Mouse (Mus musculus) neural tube, embryonic 15.5 days (tissue): ENCODE measurements around the gene Tnfaip2. TPM values are rescaled to one million over a fixed set of nuclear protein-coding genes. Genes with fewer than 3 reads are reported as not detected.

Experiments used
- ATAC-seq: fragments of 200-750 bp; cut with Nextera tagmentation; 2 replicates; pipeline ENCODE4 v1.8.0; 2017; ENCODE audit warnings: mild to moderate bottlenecking, moderate TSS enrichment, moderate library complexity; ENCODE audit not compliant: low FRiP score
- H3K27ac ChIP-seq: fragments of 300-500 bp; sonication (generic); replicated peaks from 2 replicates; pipeline ENCODE4 v1.5.1; 2015; ENCODE audit warnings: mild to moderate bottlenecking, inconsistent platforms
- H3K27me3 ChIP-seq: fragments of 300-500 bp; sonication (generic); replicated peaks from 2 replicates; pipeline ENCODE4 v1.6.1; 2015; ENCODE audit warnings: inconsistent platforms
- H3K36me3 ChIP-seq: fragments of 300-500 bp; sonication (generic); 2 replicates; pipeline ENCODE4 v1.6.1; 2015; ENCODE audit warnings: inconsistent platforms
- H3K4me1 ChIP-seq: fragments of 300-500 bp; sonication (generic); 2 replicates; pipeline ENCODE4 v1.6.1; 2015; ENCODE audit warnings: inconsistent platforms
- H3K4me2 ChIP-seq: fragments of 300-500 bp; sonication (generic); 2 replicates; pipeline ENCODE4 v1.6.1; 2015; ENCODE audit warnings: inconsistent platforms, mild to moderate bottlenecking, moderate library complexity
- H3K4me3 ChIP-seq: fragments of 300-500 bp; sonication (generic); replicated peaks from 2 replicates; pipeline ENCODE4 v1.5.1; 2015; ENCODE audit warnings: mild to moderate bottlenecking, inconsistent platforms
- H3K9ac ChIP-seq: fragments of 300-500 bp; sonication (generic); replicated peaks from 2 replicates; pipeline ENCODE4 v1.6.1; 2015; ENCODE audit warnings: mild to moderate bottlenecking, inconsistent platforms
- H3K9me3 ChIP-seq: fragments of 300-500 bp; sonication (generic); replicated peaks from 2 replicates; pipeline ENCODE4 v1.6.1; 2016; ENCODE audit warnings: inconsistent platforms
- WGBS: fragments of 180-500 bp; shearing (Covaris S2); methylation state at CpG from one replicate; pipeline ENCODE4 v1.1.7; 2015; ENCODE audit warnings: mixed read lengths; 5-methylcytosine and 5-hydroxymethylcytosine counted together
- polyA plus RNA-seq: library from polyadenylated mRNA; unstranded; fragments of >200 nt; fragmentation: Nextera tagmentation; extraction: Ambion mirVana; gene quantifications from 2 replicates; pipeline ENCODE4 v1.2.1, GENCODE M21; 2015

The Tnfaip2 gene
- polyA plus RNA-seq, 1 experiment from 2014 or later, result 1.00 TPM

DNA sequence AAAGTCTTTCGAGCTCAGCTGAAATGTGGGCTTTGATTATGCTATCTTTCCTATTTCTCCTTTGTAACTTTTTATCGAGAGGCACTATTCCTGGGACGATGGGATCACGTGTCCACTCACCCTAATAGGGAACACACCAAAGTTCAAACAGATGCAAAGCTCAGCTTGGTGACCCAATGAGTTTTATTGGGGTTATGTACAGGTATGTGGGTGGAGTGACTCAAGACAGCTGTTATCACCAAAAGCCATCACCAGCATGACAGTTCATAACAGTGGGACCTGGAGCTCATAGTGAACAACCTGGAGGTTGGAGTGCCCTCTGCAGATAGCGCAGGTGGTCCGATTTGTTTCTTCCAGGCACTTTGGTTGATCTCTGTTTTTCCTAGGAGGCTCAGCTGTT, 3.4 kb upstream of the Tnfaip2 start:
- H3K27ac ChIP-seq, result no peak overlapping the region
- no peaks in the 10 kb centered on the region for H3K9me3 ChIP-seq
- no peak overlapping the region for H3K9ac ChIP-seq
- no peak for ATAC-seq
- peaks cover 26% of the 10 kb centered on the region for H3K4me1 ChIP-seq
- peaks cover 69% of the 10 kb centered on the region for H3K27me3 ChIP-seq
- WGBS, result 89% methylated on average over 6 of the region's 6 CpGs
- H3K4me2 ChIP-seq, result no peak overlapping the region
- no peak overlapping the region for H3K4me3 ChIP-seq
- H3K36me3 ChIP-seq, result no peaks in the 10 kb centered on the region

- Histone ChIP-seq H3K4me3 (no peak overlapping the region), H3K27ac (no peak overlapping the region), H3K36me3 (no peaks in the 10 kb centered on the region), H3K27me3 (peaks cover 85% of the 10 kb centered on the region), H3K9me3 (no peaks in the 10 kb centered on the region), H3K4me2 (no peak overlapping the region), H3K9ac (no peak overlapping the region), H3K4me1 (peaks cover 17% of the 10 kb centered on the region)
- WGBS, result 94% methylated on average over 9 of the region's 9 CpGs
- ATAC-seq, result no peak
Measured at GRCm38 (mm10) chr12:111440701-111441373, 1.4 kb upstream of the Tnfaip2 start.

- Histone ChIP-seq H3K9ac (no peak overlapping the region), H3K4me3 (no peak overlapping the region), H3K4me1 (peaks cover 24% of the 10 kb centered on the region), H3K27me3 (peaks cover 91% of the 10 kb centered on the region), H3K9me3 (no peaks in the 10 kb centered on the region), H3K4me2 (no peak overlapping the region), H3K27ac (no peak overlapping the region), H3K36me3 (no peaks in the 10 kb centered on the region)
- no peak for ATAC-seq
- WGBS, result 58% methylated on average over 3 of the region's 3 CpGs
Measured at GRCm38 (mm10) chr12:111441523-111441922, 746 bp upstream of the Tnfaip2 start.

GRCm38 (mm10) chr12:111443011-111443870, 972 bp downstream of the Tnfaip2 start:
- H3K9me3 ChIP-seq, result no peaks in the 10 kb centered on the region
- peak overlapping the region; percentile 37; the same call in 1 of the 2 replicates for H3K4me3 ChIP-seq
- 16% methylated on average over 15 of the region's 15 CpGs for WGBS
- H3K9ac ChIP-seq, result no peak overlapping the region
- no peak overlapping the region for H3K27ac ChIP-seq
- H3K27me3 ChIP-seq, result peaks cover 94% of the 10 kb centered on the region
- H3K36me3 ChIP-seq, result no peaks in the 10 kb centered on the region
- peak overlapping the region; percentile 79 for H3K4me2 ChIP-seq
- no peak for ATAC-seq
- peaks cover 25% of the 10 kb centered on the region for H3K4me1 ChIP-seq

DNA sequence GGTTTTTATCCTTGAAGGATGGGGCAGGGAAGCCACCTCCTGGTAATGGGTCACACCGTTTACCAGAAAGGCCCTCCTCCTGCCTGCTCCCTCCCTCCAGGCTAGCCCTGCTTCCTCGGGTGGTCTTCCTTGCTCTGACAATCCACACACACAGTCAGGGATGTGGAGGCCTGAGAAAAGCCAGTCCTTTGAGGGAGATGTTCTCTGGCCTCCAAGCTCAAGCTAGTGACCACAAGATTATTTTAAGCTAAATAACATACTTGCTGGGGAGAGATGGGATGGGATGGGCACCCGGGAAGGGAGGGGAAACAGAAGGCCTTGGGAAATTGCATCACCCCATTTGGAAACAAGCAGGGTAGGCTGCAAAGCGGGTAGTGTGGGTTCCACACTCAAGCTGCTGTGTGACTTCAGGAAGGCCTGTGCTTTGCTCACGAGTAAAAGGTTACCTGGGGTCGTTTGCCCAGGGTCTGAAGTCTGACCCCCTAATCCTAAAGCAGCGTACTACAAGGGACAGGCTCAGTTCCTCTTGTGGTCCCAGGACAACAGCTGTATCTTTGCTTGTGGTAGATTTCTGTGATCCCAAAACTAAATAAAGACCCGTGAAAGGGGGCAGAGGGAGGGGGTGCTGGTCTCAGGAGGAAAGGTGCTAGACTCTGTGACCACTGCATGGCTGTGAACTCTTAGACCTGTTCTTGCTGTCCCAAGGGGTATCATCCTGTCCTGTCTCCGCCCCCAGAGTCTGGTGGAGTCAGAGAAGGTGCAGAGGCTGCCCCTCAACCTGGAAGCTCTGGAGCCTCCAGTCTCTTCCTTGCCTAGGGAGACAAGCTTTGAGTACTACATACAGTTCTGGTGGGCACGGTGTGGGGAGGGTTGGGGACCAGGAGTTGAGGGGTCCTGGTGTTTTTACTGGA, 1.9 kb downstream of the Tnfaip2 start:
- 27% methylated on average over 10 of the region's 10 CpGs for WGBS
- Histone ChIP-seq H3K9ac (no peak overlapping the region), H3K4me3 (no peak overlapping the region), H3K27me3 (peaks cover 94% of the 10 kb centered on the region), H3K27ac (no peak overlapping the region), H3K4me1 (peaks cover 25% of the 10 kb centered on the region), H3K36me3 (no peaks in the 10 kb centered on the region), H3K9me3 (no peaks in the 10 kb centered on the region), H3K4me2 (no peak overlapping the region)
- ATAC-seq, result no peak

- Histone ChIP-seq H3K27ac (no peak overlapping the region), H3K27me3 (peaks cover 98% of the 10 kb centered on the region), H3K36me3 (no peaks in the 10 kb centered on the region), H3K4me1 (peaks cover 25% of the 10 kb centered on the region), H3K4me3 (peak overlapping the region; percentile 24), H3K4me2 (peak overlapping the region; percentile 47), H3K9ac (no peak overlapping the region), H3K9me3 (no peaks in the 10 kb centered on the region)
- ATAC-seq, result no peak
- 2% methylated on average over 47 of the region's 52 CpGs for WGBS
Measured at GRCm38 (mm10) chr12:111445161-111445889, 3.1 kb downstream of the Tnfaip2 start.

- Histone ChIP-seq H3K36me3 (no peaks in the 10 kb centered on the region), H3K27ac (no peak overlapping the region), H3K27me3 (peaks cover 99% of the 10 kb centered on the region), H3K4me3 (peak overlapping the region; percentile 24), H3K9ac (no peak overlapping the region), H3K9me3 (no peaks in the 10 kb centered on the region), H3K4me1 (peaks cover 25% of the 10 kb centered on the region), H3K4me2 (peak overlapping the region; percentile 47)
- no peak for ATAC-seq
- 5% methylated on average over 27 of the region's 27 CpGs for WGBS
Measured at GRCm38 (mm10) chr12:111445890-111446613, 3.8 kb downstream of the Tnfaip2 start.

DNA sequence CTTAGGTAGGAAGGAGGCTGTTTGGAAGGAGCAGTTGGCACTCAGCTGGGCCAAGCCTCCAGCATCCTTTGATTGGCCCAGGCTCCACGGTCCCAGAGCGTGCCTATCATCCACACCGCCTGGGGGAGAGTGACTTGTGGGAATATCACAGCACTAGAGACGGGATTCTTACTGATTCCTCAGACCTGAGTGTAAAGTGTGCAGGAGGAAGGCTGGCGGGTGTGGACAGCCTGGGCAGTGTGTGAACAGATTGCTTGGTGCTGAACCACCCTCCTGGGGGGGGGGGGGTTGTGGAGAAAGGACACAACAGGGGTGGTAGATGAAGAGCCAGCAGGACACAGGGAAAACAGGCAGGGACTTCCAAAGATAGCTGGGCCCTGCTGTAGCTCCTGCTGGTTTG, 4.5 kb downstream of the Tnfaip2 start:
- WGBS, result 13% methylated on average over 5 of the region's 5 CpGs
- Histone ChIP-seq H3K36me3 (no peaks in the 10 kb centered on the region), H3K27me3 (peaks cover 99% of the 10 kb centered on the region), H3K4me1 (peaks cover 25% of the 10 kb centered on the region), H3K4me3 (no peak overlapping the region), H3K27ac (no peak overlapping the region), H3K4me2 (no peak overlapping the region), H3K9ac (no peak overlapping the region), H3K9me3 (no peaks in the 10 kb centered on the region)
- ATAC-seq, result no peak

GRCm38 (mm10) chr12:111447350-111447749, 5.1 kb downstream of the Tnfaip2 start:
- no peak overlapping the region for H3K4me2 ChIP-seq
- peaks cover 21% of the 10 kb centered on the region for H3K4me1 ChIP-seq
- no peaks in the 10 kb centered on the region for H3K36me3 ChIP-seq
- no peak overlapping the region for H3K4me3 ChIP-seq
- no peak overlapping the region for H3K9ac ChIP-seq
- no peaks in the 10 kb centered on the region for H3K9me3 ChIP-seq
- ATAC-seq, result no peak
- peaks cover 99% of the 10 kb centered on the region for H3K27me3 ChIP-seq
- WGBS, result 10% methylated on average over 9 of the region's 9 CpGs
- no peak overlapping the region for H3K27ac ChIP-seq

DNA sequence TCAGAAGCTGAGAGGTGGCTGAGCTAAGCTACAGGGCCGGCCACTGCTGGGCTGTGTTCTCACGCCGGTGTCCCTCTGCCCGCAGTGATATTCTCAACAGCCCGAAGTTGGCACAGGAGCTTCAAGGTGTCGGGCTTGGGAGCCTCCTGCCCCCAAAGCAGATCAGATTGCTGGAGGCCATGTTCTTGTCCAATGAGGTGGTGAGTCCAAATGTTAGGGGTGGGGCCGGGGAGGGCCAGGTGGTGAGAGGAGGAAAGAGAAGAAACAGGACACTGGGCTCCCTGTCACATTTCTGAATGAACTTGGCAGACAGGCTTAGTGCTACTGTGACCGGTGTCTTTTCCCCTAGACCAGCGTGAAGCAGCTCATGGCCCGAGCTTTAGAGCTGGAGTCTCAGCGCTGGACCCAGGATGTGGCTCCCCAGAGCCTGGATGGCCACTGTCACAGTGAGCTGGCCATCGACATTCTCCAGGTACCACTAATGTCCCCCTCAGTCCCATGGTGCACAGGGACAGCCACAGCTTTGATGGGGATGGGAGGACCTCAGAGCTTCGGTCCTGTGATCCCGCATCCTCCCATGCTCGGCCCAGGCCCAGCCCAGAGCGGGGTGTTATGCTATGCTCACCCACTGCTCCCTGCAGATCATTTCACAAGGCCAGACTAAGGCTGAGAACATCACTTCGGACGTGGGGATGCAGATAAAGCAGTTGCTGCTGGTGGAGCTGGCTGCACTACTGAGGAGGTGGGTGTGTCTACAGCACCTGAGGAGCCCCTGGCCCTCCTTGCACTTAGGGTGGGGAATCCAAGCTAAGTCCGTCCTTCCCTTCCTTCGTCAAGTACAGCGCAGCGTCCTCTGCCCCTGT, 5.9 kb downstream of the Tnfaip2 start:
- Histone ChIP-seq H3K27me3 (peaks cover 92% of the 10 kb centered on the region), H3K36me3 (no peaks in the 10 kb centered on the region), H3K4me1 (peaks cover 13% of the 10 kb centered on the region), H3K4me3 (no peak overlapping the region), H3K9me3 (no peaks in the 10 kb centered on the region), H3K27ac (no peak overlapping the region), H3K4me2 (no peak overlapping the region), H3K9ac (no peak overlapping the region)
- 19% methylated on average over 22 of the region's 22 CpGs for WGBS
- no peak for ATAC-seq
